In genomic region chr4:70535289-70535688, GRCm38 (mm10) we compare ENCODE assay signal across 8 mouse cellular contexts. TPM values are rescaled to one million over a fixed set of nuclear protein-coding genes. Genes with fewer than 3 reads are reported as not detected.
A peak's percentile ranks its signal among the peaks of the same experiment; 100 is the strongest.
DNase-seq lines count a peak whose midpoint lies in the region; ATAC-seq and TF ChIP-seq lines count a peak whose summit lies in the region.

No protein-coding gene starts in this region.

- TF ChIP-seq CTCF in forebrain, postnatal 0 days (IDR thresholded peaks at IDR 0.05; ENCODE audit: low read depth) = no peak

- no peaks in the 10 kb centered on the region for H3K36me3 ChIP-seq in heart, embryonic 10.5 days
- no peaks in the 10 kb centered on the region for H3K36me3 ChIP-seq in ES-E14 (ENCODE audit: control insufficient read depth, insufficient read depth, low read length, poor library complexity, severe bottlenecking)
- no peaks in the 10 kb centered on the region for H3K36me3 ChIP-seq in forebrain, postnatal 0 days (ENCODE audit: insufficient read depth)

- no peaks in the 10 kb centered on the region for H3K27me3 ChIP-seq in heart, embryonic 10.5 days (ENCODE audit: insufficient read depth, poor library complexity, severe bottlenecking)
- no peaks in the 10 kb centered on the region for H3K27me3 ChIP-seq in forebrain, postnatal 0 days (ENCODE audit: insufficient read depth, low read length)

- peak overlapping the region; percentile 99 for H3K27ac ChIP-seq in heart, embryonic 10.5 days
- no peak overlapping the region for H3K27ac ChIP-seq in ES-E14 (ENCODE audit: insufficient read depth, low read depth, low read length, poor library complexity, severe bottlenecking)
- H3K27ac ChIP-seq in forebrain, postnatal 0 days (ENCODE audit: low read depth, low read length) = peak overlapping the region; percentile 100

- in situ Hi-C loops in ES-E14 (cut with MboI; ENCODE audit: low sequenced_read_pairs in 2 of 2, unreplicated experiment in 2 of 2) = no loop called here

- no peaks in the 10 kb centered on the region for H3K9me3 ChIP-seq in heart, embryonic 10.5 days
- H3K9me3 ChIP-seq in ES-E14 (ENCODE audit: control insufficient read depth, insufficient read depth, low read depth, low read length) = no peaks in the 10 kb centered on the region
- H3K9me3 ChIP-seq in forebrain, postnatal 0 days (ENCODE audit: low read length) = no peaks in the 10 kb centered on the region

- DNase-seq in heart, embryonic 10.5 days (ENCODE audit: low spot score) = peak; percentile 77
- no peak for DNase-seq in heart, adult 18-20 months
- no peak for DNase-seq in ES-E14 (ENCODE audit: low read depth, low spot score)
- no peak for DNase-seq in forebrain, postnatal 0 days
- no peak for DNase-seq in thymus, postnatal 10 days (ENCODE audit: low spot score in 2 of 2)
- DNase-seq in layer of hippocampus, adult 9-11 months = no peak
- DNase-seq in frontal cortex, postnatal 14 days (ENCODE audit: low spot score in 2 of 2) = no peak

- peak overlapping the region; percentile 85 for H3K4me3 ChIP-seq in heart, embryonic 10.5 days
- H3K4me3 ChIP-seq in ES-E14 (ENCODE audit: insufficient read depth in 1 of 2, low read depth in 1 of 2, low read length in 2 of 2, poor library complexity in 1 of 2, severe bottlenecking in 1 of 2) = peak overlapping the region; percentile 77 to 79
- peak overlapping the region; percentile 99 for H3K4me3 ChIP-seq in forebrain, postnatal 0 days (ENCODE audit: low read depth, low read length)

- H3K4me2 ChIP-seq in forebrain, postnatal 0 days (ENCODE audit: low read depth) = peak overlapping the region; percentile 63

- WGBS in heart, embryonic 10.5 days = 1% methylated on average over 18 of the region's 18 CpGs
- under 1% methylated on average over 18 of the region's 18 CpGs for WGBS in forebrain, postnatal 0 days

- peaks cover 15% of the 10 kb centered on the region for H3K4me1 ChIP-seq in heart, embryonic 10.5 days
- no peaks in the 10 kb centered on the region; a peak in 1 of 4 replicates for H3K4me1 ChIP-seq in ES-E14 (ENCODE audit: control insufficient read depth in 2 of 2, insufficient read depth in 2 of 2, low read length in 2 of 2, poor library complexity in 1 of 2)
- H3K4me1 ChIP-seq in forebrain, postnatal 0 days (ENCODE audit: insufficient read depth) = peaks cover 20% of the 10 kb centered on the region

- H3K9ac ChIP-seq in ES-E14 (ENCODE audit: insufficient read depth, low read depth, low read length, poor library complexity, severe bottlenecking) = peak overlapping the region; percentile 78
- H3K9ac ChIP-seq in forebrain, postnatal 0 days = peak overlapping the region; percentile 99

- ATAC-seq in forebrain, postnatal 0 days = peak; percentile 61
- peak; percentile 37 for ATAC-seq in megakaryocyte, adult 5-6 weeks (ENCODE audit: poor library complexity, severe bottlenecking)

TF ChIP-seq in ES-E14, 5 proteins besides CTCF, POLR2A, EP300 and RAD21:
- TF ChIP-seq MAFK (IDR thresholded peaks at IDR 0.05; ENCODE audit: insufficient read depth, low read depth, low read length) (no peak), HCFC1 (IDR thresholded peaks at IDR 0.05; ENCODE audit: borderline replicate concordance, insufficient read depth, low read length) (no peak), CHD2 (IDR thresholded peaks at IDR 0.05; ENCODE audit: low read depth, low read length) (no peak), ZNF384 (IDR thresholded peaks at IDR 0.05; ENCODE audit: low read depth, low read length) (no peak), ZC3H11A (IDR thresholded peaks at IDR 0.05; ENCODE audit: borderline replicate concordance, low read depth, low read length) (no peak)

RNA-seq across cellular contexts. Expression of gene Megf9, which starts 0.5 kb away (rescaled TPM):
- polyA plus RNA-seq in heart, embryonic 10.5 days (2016; fragmentation: Nextera tagmentation; extraction: Ambion mirVana) = 4.6 and 5.5 TPM in 2 replicates
- 10 to 100 TPM; 10.1 to 12.2 TPM for total RNA-seq in heart, adult 18-20 months (2021)
- 1.7 and 2.2 TPM in 2 replicates for total RNA-seq in ES-E14 (2012; rRNA removed)
- total RNA-seq in forebrain, postnatal 0 days (2014; rRNA removed) = 60.3 and 64.9 TPM in 2 replicates
- polyA plus RNA-seq in forebrain, postnatal 0 days (2015; fragmentation: Nextera tagmentation; extraction: Ambion mirVana) = 28.8 and 35.4 TPM in 2 replicates
- 53.4 and 59.1 TPM in 2 replicates for total RNA-seq in megakaryocyte, adult 5-6 weeks (2015)
- total RNA-seq in megakaryocyte, adult 5-6 weeks (2017) = 26.8 and 36.8 TPM in 2 replicates
